Mouse (Mus musculus): ENCODE data around the gene Srsf1. TPM values are rescaled to one million over a fixed set of nuclear protein-coding genes. Genes with fewer than 3 reads are reported as not detected.

Gene Srsf1
- polyA plus RNA-seq, 1 experiment from 2014 or later, result 244 TPM

GRCm38 (mm10) chr11:88083699-88084098 is 36.5 kb downstream of the Srsf1 start:
- H3K27ac ChIP-seq, result no peak overlapping the region
- H3K9ac ChIP-seq, result no peak overlapping the region
- H3K27me3 ChIP-seq, result no peaks in the 10 kb centered on the region
- H3K9me3 ChIP-seq, result no peaks in the 10 kb centered on the region
- H3K4me3 ChIP-seq, result no peak overlapping the region
- no peak for ATAC-seq (ENCODE audit: insufficient number of reproducible peaks, low FRiP score, low TSS enrichment, low read depth)
- H3K36me3 ChIP-seq, result peaks cover 52% of the 10 kb centered on the region
- no peak overlapping the region for H3K4me2 ChIP-seq
- 80% methylated on average over 6 of the region's 6 CpGs for WGBS
- H3K4me1 ChIP-seq, result peaks cover 13% of the 10 kb centered on the region

GRCm38 (mm10) chr11:88086737-88087627 is 39.8 kb downstream of the Srsf1 start:
- Histone ChIP-seq H3K27me3 (no peaks in the 10 kb centered on the region), H3K4me2 (peak overlapping the region; percentile 72), H3K27ac (peak overlapping the region; percentile 72), H3K4me1 (peaks cover 13% of the 10 kb centered on the region), H3K36me3 (peaks cover 20% of the 10 kb centered on the region), H3K9me3 (no peaks in the 10 kb centered on the region), H3K9ac (no peak overlapping the region), H3K4me3 (peak overlapping the region; percentile 39)
- ATAC-seq (ENCODE audit: insufficient number of reproducible peaks, low FRiP score, low TSS enrichment, low read depth), result peak; percentile 89
- WGBS, result 5% methylated on average over 25 of the region's 25 CpGs

GRCm38 (mm10) chr11:88089150-88089549 is 42.0 kb downstream of the Srsf1 start:
- Histone ChIP-seq H3K4me1 (peaks cover 13% of the 10 kb centered on the region), H3K4me3 (no peak overlapping the region), H3K4me2 (no peak overlapping the region), H3K36me3 (peaks cover 6% of the 10 kb centered on the region; the same call in 1 of the 2 replicates), H3K9me3 (no peaks in the 10 kb centered on the region), H3K27ac (no peak overlapping the region), H3K27me3 (no peaks in the 10 kb centered on the region), H3K9ac (no peak overlapping the region)
- no peak for ATAC-seq (ENCODE audit: insufficient number of reproducible peaks, low FRiP score, low TSS enrichment, low read depth)
- 62% methylated on average over 5 of the region's 5 CpGs for WGBS

- H3K9ac ChIP-seq, result no peak overlapping the region
- H3K27ac ChIP-seq, result no peak overlapping the region
- no peak for ATAC-seq (ENCODE audit: insufficient number of reproducible peaks, low FRiP score, low TSS enrichment, low read depth)
- no peaks in the 10 kb centered on the region for H3K36me3 ChIP-seq
- 74% methylated on average over 5 of the region's 5 CpGs for WGBS
- H3K9me3 ChIP-seq, result no peaks in the 10 kb centered on the region
- no peak overlapping the region for H3K4me3 ChIP-seq
- H3K27me3 ChIP-seq, result no peaks in the 10 kb centered on the region
- H3K4me1 ChIP-seq, result peaks cover 13% of the 10 kb centered on the region
- H3K4me2 ChIP-seq, result no peak overlapping the region
Measured at GRCm38 (mm10) chr11:88090293-88090692, 43.1 kb downstream of the Srsf1 start.

GRCm38 (mm10) chr11:88091949-88092348 is 44.8 kb downstream of the Srsf1 start:
- Histone ChIP-seq H3K27me3 (no peaks in the 10 kb centered on the region), H3K9ac (no peak overlapping the region), H3K36me3 (no peaks in the 10 kb centered on the region), H3K9me3 (no peaks in the 10 kb centered on the region), H3K27ac (no peak overlapping the region), H3K4me3 (no peak overlapping the region), H3K4me1 (peaks cover 11% of the 10 kb centered on the region), H3K4me2 (no peak overlapping the region)
- no peak for ATAC-seq (ENCODE audit: insufficient number of reproducible peaks, low FRiP score, low TSS enrichment, low read depth)
- WGBS, result 76% methylated on average over 1 of the region's 1 CpGs

- no peak overlapping the region for H3K4me2 ChIP-seq
- H3K9me3 ChIP-seq, result no peaks in the 10 kb centered on the region
- WGBS, result 16% methylated on average over 4 of the region's 4 CpGs
- ATAC-seq (ENCODE audit: insufficient number of reproducible peaks, low FRiP score, low TSS enrichment, low read depth), result no peak
- H3K4me3 ChIP-seq, result no peak overlapping the region
- H3K36me3 ChIP-seq, result no peaks in the 10 kb centered on the region
- no peak overlapping the region for H3K9ac ChIP-seq
- H3K27ac ChIP-seq, result peak overlapping the region; percentile 72
- H3K4me1 ChIP-seq, result peaks cover 40% of the 10 kb centered on the region
- H3K27me3 ChIP-seq, result no peaks in the 10 kb centered on the region
Measured at GRCm38 (mm10) chr11:88097173-88097572, 50.0 kb downstream of the Srsf1 start.

- H3K4me2 ChIP-seq, result peak within 1 kb of the TSS; percentile 88
- H3K9ac ChIP-seq, result peak within 1 kb of the TSS; percentile 85
- ATAC-seq (ENCODE audit: insufficient number of reproducible peaks, low FRiP score, low TSS enrichment, low read depth), result no peak
- peak within 1 kb of the TSS; percentile 91 for H3K27ac ChIP-seq
- no peaks in the 10 kb centered on the region for H3K36me3 ChIP-seq
- H3K4me1 ChIP-seq, result peaks cover 40% of the 10 kb centered on the region
- H3K4me3 ChIP-seq, result peak within 1 kb of the TSS; percentile 74
- H3K27me3 ChIP-seq, result no peaks in the 10 kb centered on the region
- 25% methylated on average over 17 of the region's 17 CpGs for WGBS
- no peaks in the 10 kb centered on the region for H3K9me3 ChIP-seq
Measured at GRCm38 (mm10) chr11:88098021-88098729, 51.0 kb downstream of the Srsf1 start, which contains the start of gene Cuedc1. Gene Cuedc1, plus strand, starts transcription at chr11:88098058.

GRCm38 (mm10) chr11:88098787-88099598 is 51.8 kb downstream of the Srsf1 start:
- Histone ChIP-seq H3K4me3 (peak overlapping the region; percentile 74), H3K36me3 (no peaks in the 10 kb centered on the region), H3K27me3 (no peaks in the 10 kb centered on the region), H3K9ac (peak overlapping the region; percentile 85), H3K4me1 (peaks cover 40% of the 10 kb centered on the region), H3K9me3 (no peaks in the 10 kb centered on the region), H3K27ac (peak overlapping the region; percentile 91), H3K4me2 (peak overlapping the region; percentile 88)
- under 1% methylated on average over 65 of the region's 95 CpGs for WGBS
- ATAC-seq (ENCODE audit: insufficient number of reproducible peaks, low FRiP score, low TSS enrichment, low read depth), result peak; percentile 52; the same call in 1 of the 2 replicates

- Histone ChIP-seq H3K9ac (peak overlapping the region; percentile 85), H3K4me1 (peaks cover 44% of the 10 kb centered on the region), H3K9me3 (no peaks in the 10 kb centered on the region), H3K4me2 (peak overlapping the region; percentile 88), H3K36me3 (no peaks in the 10 kb centered on the region), H3K27me3 (no peaks in the 10 kb centered on the region), H3K27ac (peak overlapping the region; percentile 91), H3K4me3 (peak overlapping the region; percentile 74)
- peak; percentile 25; the same call in 1 of the 2 replicates for ATAC-seq (ENCODE audit: insufficient number of reproducible peaks, low FRiP score, low TSS enrichment, low read depth)
- under 1% methylated on average over 37 of the region's 38 CpGs for WGBS
Measured at GRCm38 (mm10) chr11:88099599-88100023, 52.4 kb downstream of the Srsf1 start.

- WGBS, result 38% methylated on average over 4 of the region's 4 CpGs
- Histone ChIP-seq H3K9ac (no peak overlapping the region), H3K27ac (no peak overlapping the region; the same call in none of the 2 replicates), H3K27me3 (no peaks in the 10 kb centered on the region), H3K4me3 (peak overlapping the region; percentile 74), H3K9me3 (no peaks in the 10 kb centered on the region), H3K36me3 (no peaks in the 10 kb centered on the region), H3K4me2 (peak overlapping the region; percentile 88), H3K4me1 (peaks cover 45% of the 10 kb centered on the region)
- ATAC-seq (ENCODE audit: insufficient number of reproducible peaks, low FRiP score, low TSS enrichment, low read depth), result no peak
Measured at GRCm38 (mm10) chr11:88100170-88100569, 53.0 kb downstream of the Srsf1 start.
